Mouse (Mus musculus) limb, embryonic 15.5 days (tissue): Measurements from ENCODE around the gene Rpusd1. TPM values are rescaled to one million over a fixed set of nuclear protein-coding genes. Genes with fewer than 3 reads are reported as not detected.

Source experiments
- ATAC-seq: fragments of 200-750 bp; cut with Nextera tagmentation; 2 replicates; pipeline ENCODE4 v1.8.0; 2017; ENCODE audit warnings: low read depth, moderate TSS enrichment; ENCODE audit not compliant: insufficient number of reproducible peaks, low FRiP score, low TSS enrichment
- H3K27ac ChIP-seq: fragments of 300-500 bp; sonication (generic); 2 replicates; pipeline ENCODE4 v1.5.1; 2015; ENCODE audit warnings: moderate library complexity, mild to moderate bottlenecking, inconsistent platforms
- H3K27me3 ChIP-seq: fragments of 300-500 bp; sonication (generic); 2 replicates; pipeline ENCODE4 v1.6.1; 2015; ENCODE audit warnings: inconsistent platforms
- H3K36me3 ChIP-seq: fragments of 300-500 bp; sonication (generic); 2 replicates; pipeline ENCODE4 v1.6.1; 2015; ENCODE audit warnings: inconsistent platforms
- H3K4me1 ChIP-seq: fragments of 300-500 bp; sonication (generic); 2 replicates; pipeline ENCODE4 v1.6.1; 2015; ENCODE audit warnings: inconsistent platforms
- H3K4me2 ChIP-seq: fragments of 300-500 bp; sonication (generic); 2 replicates; pipeline ENCODE4 v1.6.1; 2015; ENCODE audit warnings: mild to moderate bottlenecking, inconsistent platforms
- H3K4me3 ChIP-seq: fragments of 300-500 bp; sonication (generic); 2 replicates; pipeline ENCODE4 v1.5.1; 2015; ENCODE audit warnings: mild to moderate bottlenecking, inconsistent platforms
- H3K9ac ChIP-seq: fragments of 300-500 bp; sonication (generic); 2 replicates; pipeline ENCODE4 v1.6.1; 2015; ENCODE audit warnings: inconsistent platforms
- H3K9me3 ChIP-seq: fragments of 300-500 bp; sonication (generic); 2 replicates; pipeline ENCODE4 v1.6.1; 2016; ENCODE audit warnings: inconsistent platforms
- WGBS: fragments of 180-500 bp; shearing (Covaris S2); methylation state at CpG from one replicate; pipeline ENCODE4 v1.1.7; 2015; 5-methylcytosine and 5-hydroxymethylcytosine counted together
- polyA plus RNA-seq: library from polyadenylated mRNA; unstranded; fragments of >200 nt; fragmentation: Nextera tagmentation; extraction: Ambion mirVana; gene quantifications from 2 replicates; pipeline ENCODE4 v1.2.1, GENCODE M21; 2015

Rpusd1 gene
- 22.8 and 23.3 TPM in 2 replicates for polyA plus RNA-seq

- Histone ChIP-seq H3K36me3 (peaks cover 43% of the 10 kb centered on the region), H3K27ac (0 out of 2 replicates have a peak within 1 kb of the TSS, but pooled peaks have one; percentile 33), H3K4me1 (peaks cover 27% of the 10 kb centered on the region), H3K27me3 (no peaks in the 10 kb centered on the region), H3K9ac (peak within 1 kb of the TSS; percentile 76), H3K4me2 (peak within 1 kb of the TSS; percentile 95), H3K9me3 (no peaks in the 10 kb centered on the region), H3K4me3 (peak within 1 kb of the TSS; percentile 62)
- peak; percentile 99 for ATAC-seq
- WGBS: 1% methylated on average over 37 of the region's 37 CpGs
Measured at GRCm38 (mm10) chr17:25727265-25728008, at the start of gene Rpusd1, which contains the start of gene Chtf18. Gene Rpusd1 (plus strand): TSS chr17:25727670. Gene Chtf18 (minus strand): TSS chr17:25727419.

- 54% methylated on average over 6 of the region's 6 CpGs for WGBS
- no peak for ATAC-seq
Measured at GRCm38 (mm10) chr17:25677969-25678368, 49.5 kb upstream of the Rpusd1 start.

GRCm38 (mm10) chr17:25679818-25680217 lies 47.7 kb upstream of the Rpusd1 start:
- no peaks in the 10 kb centered on the region for H3K36me3 ChIP-seq
- 0 out of 2 replicates have a peak, but pooled peaks cover 4% of the 10 kb centered on the region for H3K27me3 ChIP-seq
- no peak overlapping the region for H3K4me2 ChIP-seq
- H3K9ac ChIP-seq: no peak overlapping the region
- H3K4me3 ChIP-seq: no peak overlapping the region
- H3K4me1 ChIP-seq: no peaks in the 10 kb centered on the region
- H3K27ac ChIP-seq: no peak overlapping the region
- 13% methylated on average over 5 of the region's 5 CpGs for WGBS
- no peak for ATAC-seq
- no peaks in the 10 kb centered on the region for H3K9me3 ChIP-seq

More at GRCm38 (mm10) chr17:25677969-25678368, 49.5 kb upstream of the Rpusd1 start:
- no peaks in the 10 kb centered on the region for H3K36me3 ChIP-seq
- no peak overlapping the region for H3K9ac ChIP-seq
- H3K27ac ChIP-seq: no peak overlapping the region
- no peaks in the 10 kb centered on the region for H3K27me3 ChIP-seq
- H3K9me3 ChIP-seq: no peaks in the 10 kb centered on the region
- H3K4me3 ChIP-seq: no peak overlapping the region
- no peak overlapping the region for H3K4me2 ChIP-seq
- H3K4me1 ChIP-seq: no peaks in the 10 kb centered on the region

GRCm38 (mm10) chr17:25681636-25682035 lies 45.8 kb upstream of the Rpusd1 start:
- 80% methylated on average over 4 of the region's 4 CpGs for WGBS
- H3K4me3 ChIP-seq: no peak overlapping the region
- H3K4me1 ChIP-seq: 0 out of 2 replicates have a peak, but pooled peaks cover 2% of the 10 kb centered on the region
- no peak overlapping the region for H3K4me2 ChIP-seq
- ATAC-seq: no peak
- H3K27ac ChIP-seq: no peak overlapping the region
- 0 out of 2 replicates have a peak, but pooled peaks cover 4% of the 10 kb centered on the region for H3K27me3 ChIP-seq
- no peaks in the 10 kb centered on the region for H3K36me3 ChIP-seq
- H3K9me3 ChIP-seq: no peaks in the 10 kb centered on the region
- H3K9ac ChIP-seq: no peak overlapping the region

GRCm38 (mm10) chr17:25686323-25686722 lies 41.1 kb upstream of the Rpusd1 start:
- Histone ChIP-seq H3K9me3 (no peaks in the 10 kb centered on the region), H3K9ac (no peak overlapping the region), H3K4me1 (0 out of 2 replicates have a peak, but pooled peaks cover 11% of the 10 kb centered on the region), H3K4me2 (no peak overlapping the region), H3K4me3 (no peak overlapping the region), H3K27ac (no peak overlapping the region), H3K36me3 (no peaks in the 10 kb centered on the region), H3K27me3 (peaks cover 4% of the 10 kb centered on the region; the same call in 1 of the 2 replicates)
- 40% methylated on average over 7 of the region's 7 CpGs for WGBS
- ATAC-seq: no peak

GRCm38 (mm10) chr17:25688922-25689321 lies 38.5 kb upstream of the Rpusd1 start:
- Histone ChIP-seq H3K4me2 (no peak overlapping the region), H3K9ac (no peak overlapping the region), H3K4me3 (no peak overlapping the region), H3K27me3 (peaks cover 4% of the 10 kb centered on the region; the same call in 1 of the 2 replicates), H3K27ac (no peak overlapping the region), H3K4me1 (0 out of 2 replicates have a peak, but pooled peaks cover 11% of the 10 kb centered on the region), H3K36me3 (no peaks in the 10 kb centered on the region), H3K9me3 (no peaks in the 10 kb centered on the region)
- 75% methylated on average over 4 of the region's 4 CpGs for WGBS
- ATAC-seq: no peak

- H3K27me3 ChIP-seq: 0 out of 2 replicates have a peak, but pooled peaks cover 6% of the 10 kb centered on the region
- no peak overlapping the region for H3K4me2 ChIP-seq
- WGBS: 18% methylated on average over 1 of the region's 1 CpGs
- H3K4me3 ChIP-seq: no peak overlapping the region
- no peaks in the 10 kb centered on the region for H3K9me3 ChIP-seq
- ATAC-seq: no peak
- no peak overlapping the region for H3K9ac ChIP-seq
- no peaks in the 10 kb centered on the region for H3K4me1 ChIP-seq
- H3K36me3 ChIP-seq: no peaks in the 10 kb centered on the region
- H3K27ac ChIP-seq: no peak overlapping the region
Measured at GRCm38 (mm10) chr17:25696263-25696662, 31.2 kb upstream of the Rpusd1 start.

GRCm38 (mm10) chr17:25698446-25698845 lies 29.0 kb upstream of the Rpusd1 start:
- no peak for ATAC-seq
- no peak overlapping the region for H3K4me3 ChIP-seq
- H3K36me3 ChIP-seq: no peaks in the 10 kb centered on the region
- WGBS: 10% methylated on average over 7 of the region's 7 CpGs
- H3K4me1 ChIP-seq: no peaks in the 10 kb centered on the region
- no peak overlapping the region for H3K27ac ChIP-seq
- H3K9me3 ChIP-seq: no peaks in the 10 kb centered on the region
- H3K27me3 ChIP-seq: 0 out of 2 replicates have a peak, but pooled peaks cover 6% of the 10 kb centered on the region
- H3K9ac ChIP-seq: no peak overlapping the region
- no peak overlapping the region for H3K4me2 ChIP-seq

GRCm38 (mm10) chr17:25700863-25701496 lies 26.5 kb upstream of the Rpusd1 start:
- H3K9me3 ChIP-seq: no peaks in the 10 kb centered on the region
- no peak overlapping the region for H3K9ac ChIP-seq
- 55% methylated on average over 9 of the region's 9 CpGs for WGBS
- no peak overlapping the region for H3K4me3 ChIP-seq
- 0 out of 2 replicates have a peak, but pooled peaks cover 6% of the 10 kb centered on the region for H3K27me3 ChIP-seq
- no peaks in the 10 kb centered on the region for H3K4me1 ChIP-seq
- no peaks in the 10 kb centered on the region for H3K36me3 ChIP-seq
- ATAC-seq: no peak
- no peak overlapping the region for H3K27ac ChIP-seq
- no peak overlapping the region for H3K4me2 ChIP-seq

GRCm38 (mm10) chr17:25709994-25710393 lies 17.5 kb upstream of the Rpusd1 start:
- no peak overlapping the region for H3K4me3 ChIP-seq
- H3K4me2 ChIP-seq: no peak overlapping the region
- no peaks in the 10 kb centered on the region; the same call in 1 of the 2 replicates for H3K27me3 ChIP-seq
- WGBS: 89% methylated on average over 2 of the region's 2 CpGs
- H3K27ac ChIP-seq: no peak overlapping the region
- no peak for ATAC-seq
- H3K4me1 ChIP-seq: no peaks in the 10 kb centered on the region
- H3K9ac ChIP-seq: no peak overlapping the region
- no peaks in the 10 kb centered on the region for H3K36me3 ChIP-seq
- no peaks in the 10 kb centered on the region for H3K9me3 ChIP-seq

- Histone ChIP-seq H3K27ac (no peak overlapping the region), H3K27me3 (peaks cover 8% of the 10 kb centered on the region)
Measured at GRCm38 (mm10) chr17:25711136-25711535, 16.3 kb upstream of the Rpusd1 start.

GRCm38 (mm10) chr17:25715627-25716026 lies 11.8 kb upstream of the Rpusd1 start:
- no peak overlapping the region for H3K4me3 ChIP-seq
- H3K9ac ChIP-seq: no peak overlapping the region
- peaks cover 22% of the 10 kb centered on the region for H3K36me3 ChIP-seq
- WGBS: 41% methylated on average over 3 of the region's 3 CpGs
- no peak overlapping the region for H3K27ac ChIP-seq
- no peaks in the 10 kb centered on the region for H3K9me3 ChIP-seq
- peaks cover 18% of the 10 kb centered on the region for H3K4me1 ChIP-seq
- ATAC-seq: no peak
- no peak overlapping the region for H3K4me2 ChIP-seq
- peaks cover 34% of the 10 kb centered on the region for H3K27me3 ChIP-seq

More at GRCm38 (mm10) chr17:25711136-25711535, 16.3 kb upstream of the Rpusd1 start:
- Histone ChIP-seq H3K9ac (no peak overlapping the region), H3K4me3 (no peak overlapping the region), H3K4me2 (no peak overlapping the region), H3K36me3 (no peaks in the 10 kb centered on the region), H3K4me1 (peaks cover under 1% of the 10 kb centered on the region; the same call in 1 of the 2 replicates), H3K9me3 (no peaks in the 10 kb centered on the region)
- ATAC-seq: no peak
- WGBS: 72% methylated on average over 4 of the region's 4 CpGs
